ENCODE assay signal across 8 mouse cellular contexts in the genomic region with DNA sequence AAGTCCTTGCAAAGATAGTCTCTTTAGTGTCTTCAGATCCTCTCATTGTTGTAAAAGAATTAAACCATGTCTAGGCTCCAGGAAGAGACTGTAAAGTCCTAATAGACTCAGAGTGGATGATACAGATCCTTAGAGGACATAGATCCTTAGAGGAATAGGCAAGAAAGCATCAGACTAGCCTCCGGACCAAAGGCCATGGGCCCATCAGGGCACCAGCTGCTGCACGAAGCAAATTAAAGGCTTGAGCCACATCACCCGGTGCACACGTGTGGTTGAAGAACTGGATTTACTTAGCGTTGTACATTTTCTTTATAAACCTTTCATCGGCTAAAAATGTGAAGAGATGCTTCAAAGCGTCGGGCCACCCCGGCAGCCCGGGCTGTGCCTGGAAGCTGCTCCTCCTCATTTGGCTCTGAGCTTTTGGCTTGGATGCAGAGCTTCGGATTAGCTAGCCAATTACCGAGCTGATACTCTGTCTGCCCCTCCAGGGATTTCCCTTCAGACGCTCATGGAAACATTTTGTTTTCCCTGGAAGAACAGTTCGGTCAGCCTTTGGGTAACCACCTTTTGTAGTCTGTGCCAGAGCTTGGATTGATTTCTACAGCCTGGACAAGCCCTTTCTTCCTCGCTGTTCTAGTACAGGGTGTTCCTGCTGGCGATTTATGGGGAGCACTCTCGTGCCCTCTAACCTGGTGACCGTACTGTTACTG.
DNase-seq lines count a peak whose midpoint lies in the region; ATAC-seq lines count a peak whose summit lies in the region.
"Had no signal": no experiment of that assay in that cellular context is flagged by ENCODE, and none has a peak within 500 bp of the region (broad histone marks: within the 10 kb centered on the region; RNA-seq: fewer than 3 reads in every experiment).

No protein-coding gene starts in this region.

- H3K9me3 ChIP-seq in forebrain, embryonic 15.5 days, result no peaks in the 10 kb centered on the region
- H3K9me3 ChIP-seq: neural tube, embryonic 13.5 days had no signal

- 42% methylated on average over 18 of the region's 18 CpGs for WGBS in forebrain, embryonic 15.5 days

- no peak overlapping the region for H3K27ac ChIP-seq in forebrain, embryonic 15.5 days (replicated peaks)
- H3K27ac ChIP-seq: neural tube, embryonic 13.5 days had no signal

- DNase-seq in Muller cell, postnatal 12 days (ENCODE audit: inconsistent ontology term), result peak; percentile 56
- DNase-seq in adrenal gland, adult 2 months, result peak; percentile 51
- DNase-seq in kidney, adult 9 months, result peak; percentile 16
- DNase-seq in left cerebral cortex, postnatal 36 days (ENCODE audit: low spot score in 2 of 2), result peak; percentile 32 to 36
- peak; percentile 73 for DNase-seq in right cerebral cortex, postnatal 10 days (ENCODE audit: low spot score in 2 of 2)
- no peak for DNase-seq in spleen, adult 18-20 months

- intact Hi-C loops in left cerebral cortex, postnatal 36 days (cut with DNase I), result no loop called here

- no peak overlapping the region for H3K4me3 ChIP-seq in forebrain, embryonic 15.5 days
- H3K4me3 ChIP-seq: neural tube, embryonic 13.5 days had no signal

- no peaks in the 10 kb centered on the region for H3K27me3 ChIP-seq in forebrain, embryonic 15.5 days
- H3K27me3 ChIP-seq: neural tube, embryonic 13.5 days had no signal

- peak; percentile 92 for ATAC-seq in forebrain, embryonic 15.5 days (replicated peaks)

- H3K4me2 ChIP-seq in forebrain, embryonic 15.5 days (replicated peaks), result peak overlapping the region; percentile 7
- H3K4me2 ChIP-seq: neural tube, embryonic 13.5 days had no signal

- H3K9ac ChIP-seq in forebrain, embryonic 15.5 days (replicated peaks), result no peak overlapping the region
- H3K9ac ChIP-seq: neural tube, embryonic 13.5 days had no signal

- no peaks in the 10 kb centered on the region; the same call in 1 of the 2 replicates for H3K4me1 ChIP-seq in forebrain, embryonic 15.5 days

- no peaks in the 10 kb centered on the region for H3K36me3 ChIP-seq in forebrain, embryonic 15.5 days
- H3K36me3 ChIP-seq: neural tube, embryonic 13.5 days had no signal

Comparison
In these comparisons a context has a peak if more than half of its experiments do, and no peak if none do; other contexts are left out.
1. DNase-seq: peak in Muller cell, postnatal 12 days (single experiment), adrenal gland, adult 2 months (single experiment), kidney, adult 9 months (single experiment), left cerebral cortex, postnatal 36 days (2 of 2) and right cerebral cortex, postnatal 10 days (2 of 2); none in spleen, adult 18-20 months (0 of 2).